ENCODE assay signal across 31 mouse cellular contexts in the genomic region with DNA sequence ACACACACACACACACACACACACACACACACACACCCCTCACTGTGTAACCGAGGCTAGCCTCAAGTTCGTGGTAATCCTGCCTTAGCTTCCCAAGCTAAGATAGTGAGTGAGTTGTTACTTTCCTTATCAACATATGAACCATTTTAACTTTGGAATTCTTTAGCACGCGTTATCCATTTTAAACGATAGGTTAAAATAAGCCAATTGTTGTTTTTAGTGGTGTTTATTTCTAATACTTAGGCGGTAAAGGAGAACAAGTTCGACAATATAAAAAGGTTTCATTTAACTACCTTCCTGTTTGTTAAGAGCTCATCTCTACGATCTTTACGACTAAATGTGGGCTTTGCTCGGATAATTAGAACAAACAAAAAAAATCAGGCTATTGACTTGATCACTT. TPM values are rescaled to one million over a fixed set of nuclear protein-coding genes. Genes with fewer than 3 reads are reported as not detected.
DNase-seq lines count a peak whose midpoint lies in the region; ATAC-seq and TF ChIP-seq lines count a peak whose summit lies in the region.
"Had no signal": no experiment of that assay in that cellular context is flagged by ENCODE, and none has a peak within 500 bp of the region (broad histone marks: within the 10 kb centered on the region; RNA-seq: fewer than 3 reads in every experiment).

No protein-coding gene starts in this region.

- no peak overlapping the region for H3K4me2 ChIP-seq in forebrain, postnatal 0 days (ENCODE audit: low read depth)
- H3K4me2 ChIP-seq in forebrain, embryonic 12.5 days, result no peak overlapping the region
- H3K4me2 ChIP-seq in midbrain, embryonic 11.5 days, result no peak overlapping the region
- no peak overlapping the region for H3K4me2 ChIP-seq in midbrain, embryonic 16.5 days (ENCODE audit: low read length)
- H3K4me2 ChIP-seq: embryonic facial prominence, embryonic 12.5 days; embryonic facial prominence, embryonic 15.5 days; heart, embryonic 13.5 days; hindbrain, embryonic 14.5 days had no signal

- no peaks in the 10 kb centered on the region for H3K4me1 ChIP-seq in forebrain, postnatal 0 days (ENCODE audit: insufficient read depth)
- H3K4me1 ChIP-seq in forebrain, embryonic 12.5 days, result no peaks in the 10 kb centered on the region
- H3K4me1 ChIP-seq in midbrain, embryonic 11.5 days (ENCODE audit: control insufficient read depth, insufficient read depth, low read length), result no peaks in the 10 kb centered on the region
- no peaks in the 10 kb centered on the region for H3K4me1 ChIP-seq in midbrain, embryonic 16.5 days (ENCODE audit: control insufficient read depth, insufficient read depth, low read length)
- H3K4me1 ChIP-seq in embryonic facial prominence, embryonic 10.5 days, result no peaks in the 10 kb centered on the region
- H3K4me1 ChIP-seq: embryonic facial prominence, embryonic 12.5 days; heart, embryonic 13.5 days had no signal

- 2% methylated on average over 10 of the region's 10 CpGs for WGBS in forebrain, postnatal 0 days
- WGBS in forebrain, embryonic 12.5 days, result 1% methylated on average over 10 of the region's 10 CpGs
- WGBS in midbrain, embryonic 11.5 days, result 3% methylated on average over 10 of the region's 10 CpGs
- WGBS in midbrain, embryonic 16.5 days, result 1% methylated on average over 10 of the region's 10 CpGs
- 1% methylated on average over 10 of the region's 10 CpGs for WGBS in embryonic facial prominence, embryonic 10.5 days

- no peak for ATAC-seq in forebrain, postnatal 0 days
- ATAC-seq in forebrain, embryonic 12.5 days (ENCODE audit: low FRiP score), result no peak
- no peak for ATAC-seq in midbrain, embryonic 11.5 days (ENCODE audit: low FRiP score)
- no peak for ATAC-seq in midbrain, embryonic 16.5 days
- ATAC-seq: CD4-positive, CD25-positive, alpha-beta regulatory T cell, adult 4 months; forebrain, embryonic 14.5 days; intestine, postnatal 0 days had no signal

- no peak overlapping the region for H3K9ac ChIP-seq in forebrain, postnatal 0 days
- H3K9ac ChIP-seq in forebrain, embryonic 12.5 days, result no peak overlapping the region
- no peak overlapping the region for H3K9ac ChIP-seq in midbrain, embryonic 11.5 days (ENCODE audit: low read length)
- no peak overlapping the region for H3K9ac ChIP-seq in midbrain, embryonic 16.5 days (ENCODE audit: low read depth, low read length)
- H3K9ac ChIP-seq: embryonic facial prominence, embryonic 12.5 days; embryonic facial prominence, embryonic 15.5 days; heart, embryonic 13.5 days; hindbrain, embryonic 14.5 days had no signal

- H3K27ac ChIP-seq in forebrain, postnatal 0 days (ENCODE audit: low read depth, low read length), result no peak overlapping the region
- H3K27ac ChIP-seq in forebrain, embryonic 12.5 days, result no peak overlapping the region
- no peak overlapping the region for H3K27ac ChIP-seq in midbrain, embryonic 11.5 days (ENCODE audit: low read depth, low read length)
- H3K27ac ChIP-seq in midbrain, embryonic 16.5 days (ENCODE audit: low read length), result no peak overlapping the region
- H3K27ac ChIP-seq in embryonic facial prominence, embryonic 10.5 days (replicated peaks), result no peak overlapping the region
- H3K27ac ChIP-seq: embryonic facial prominence, embryonic 12.5 days; embryonic facial prominence, embryonic 15.5 days; heart, adult 2 months; heart, embryonic 10.5 days; heart, embryonic 13.5 days; hindbrain, embryonic 14.5 days had no signal

- H3K9me3 ChIP-seq in forebrain, postnatal 0 days (ENCODE audit: low read length), result no peaks in the 10 kb centered on the region
- no peaks in the 10 kb centered on the region for H3K9me3 ChIP-seq in forebrain, embryonic 12.5 days
- no peaks in the 10 kb centered on the region for H3K9me3 ChIP-seq in midbrain, embryonic 11.5 days (ENCODE audit: control insufficient read depth, low read length)
- no peaks in the 10 kb centered on the region; the same call in 1 of the 2 replicates for H3K9me3 ChIP-seq in midbrain, embryonic 16.5 days (replicated peaks; ENCODE audit: control insufficient read depth, low read length, poor library complexity, severe bottlenecking)
- H3K9me3 ChIP-seq in embryonic facial prominence, embryonic 10.5 days, result no peaks in the 10 kb centered on the region
- H3K9me3 ChIP-seq: embryonic facial prominence, embryonic 12.5 days; embryonic facial prominence, embryonic 15.5 days; heart, embryonic 10.5 days; heart, embryonic 13.5 days had no signal

- DNase-seq in forebrain, postnatal 0 days, result peak; percentile 29
- peak; percentile 92 for DNase-seq in midbrain, embryonic 11.5 days (ENCODE audit: low spot score, missing footprints)
- peak; percentile 24 for DNase-seq in embryonic facial prominence, embryonic 10.5 days (ENCODE audit: low spot score)
- DNase-seq in fibroblast of lung, adult 2 months (ENCODE audit: low read depth), result peak; percentile 3
- DNase-seq: adrenal gland, adult 2 months; adrenal gland, postnatal 14 days; cerebellum, adult 11 months; cerebellum, adult 2 months; cerebellum, adult 9-11 months; cerebellum, postnatal 25 days; gastrocnemius, postnatal 10 days; gastrocnemius, postnatal 36 days; heart, adult 2 months; heart, postnatal 14 days; heart, postnatal 4 days had no signal

- H3K36me3 ChIP-seq in forebrain, postnatal 0 days (ENCODE audit: insufficient read depth), result no peaks in the 10 kb centered on the region
- no peaks in the 10 kb centered on the region for H3K36me3 ChIP-seq in forebrain, embryonic 12.5 days (replicated peaks)
- H3K36me3 ChIP-seq in midbrain, embryonic 11.5 days (ENCODE audit: control insufficient read depth, insufficient read depth, low read length), result no peaks in the 10 kb centered on the region
- H3K36me3 ChIP-seq in midbrain, embryonic 16.5 days (ENCODE audit: control insufficient read depth, insufficient read depth, low read length), result no peaks in the 10 kb centered on the region
- no peaks in the 10 kb centered on the region for H3K36me3 ChIP-seq in embryonic facial prominence, embryonic 10.5 days (replicated peaks)
- H3K36me3 ChIP-seq: embryonic facial prominence, embryonic 12.5 days; embryonic facial prominence, embryonic 15.5 days; heart, embryonic 10.5 days; heart, embryonic 13.5 days had no signal

- H3K27me3 ChIP-seq in forebrain, postnatal 0 days (ENCODE audit: insufficient read depth, low read length), result peaks cover 94% of the 10 kb centered on the region
- H3K27me3 ChIP-seq in forebrain, embryonic 12.5 days, result peaks cover 97% of the 10 kb centered on the region
- peaks cover 96% of the 10 kb centered on the region for H3K27me3 ChIP-seq in midbrain, embryonic 11.5 days (ENCODE audit: control insufficient read depth, insufficient read depth, low read length)
- peaks cover 88% of the 10 kb centered on the region for H3K27me3 ChIP-seq in midbrain, embryonic 16.5 days (ENCODE audit: control insufficient read depth, insufficient read depth, low read depth, low read length)
- peaks cover 100% of the 10 kb centered on the region for H3K27me3 ChIP-seq in embryonic facial prominence, embryonic 10.5 days (replicated peaks; ENCODE audit: low read depth, poor library complexity, severe bottlenecking)

- no peak overlapping the region for H3K4me3 ChIP-seq in forebrain, postnatal 0 days (ENCODE audit: low read depth, low read length)
- H3K4me3 ChIP-seq in forebrain, embryonic 12.5 days (replicated peaks), result no peak overlapping the region
- H3K4me3 ChIP-seq in midbrain, embryonic 11.5 days (ENCODE audit: low read depth, low read length), result no peak overlapping the region
- no peak overlapping the region for H3K4me3 ChIP-seq in midbrain, embryonic 16.5 days (ENCODE audit: low read depth, low read length)
- no peak overlapping the region for H3K4me3 ChIP-seq in embryonic facial prominence, embryonic 10.5 days
- H3K4me3 ChIP-seq: embryonic facial prominence, embryonic 12.5 days; embryonic facial prominence, embryonic 15.5 days; heart, adult 2 months; heart, embryonic 10.5 days; heart, embryonic 13.5 days had no signal

- no peak for TF ChIP-seq CTCF in forebrain, postnatal 0 days (IDR thresholded peaks at IDR 0.05; ENCODE audit: low read depth)

RNA-seq across cellular contexts. Expression of a gene that starts 17.3 kb away (rescaled TPM):
- not detected in 2 replicates for total RNA-seq in forebrain, postnatal 0 days (2014; rRNA removed)
- not detected in 2 replicates for polyA plus RNA-seq in forebrain, postnatal 0 days (2015; fragmentation: Nextera tagmentation; extraction: Ambion mirVana)
- polyA plus RNA-seq in forebrain, embryonic 12.5 days (2016; fragmentation: Nextera tagmentation; extraction: Ambion mirVana), result not detected in 2 replicates
- not detected in 2 replicates for polyA plus RNA-seq in midbrain, embryonic 11.5 days (2014; fragmentation: Nextera tagmentation; extraction: Ambion mirVana)
- polyA plus RNA-seq in midbrain, embryonic 16.5 days (2015; fragmentation: Nextera tagmentation; extraction: Ambion mirVana), result not detected in 2 replicates
- polyA plus RNA-seq in embryonic facial prominence, embryonic 10.5 days (2016; fragmentation: Nextera tagmentation; extraction: Ambion mirVana), result not detected in 2 replicates
- total RNA-seq: adrenal gland, adult 2 months; adrenal gland, postnatal 14 days; adrenal gland, postnatal 4 days; common myeloid progenitor, adult 5-6 weeks; gastrocnemius, adult 18-20 months; gastrocnemius, postnatal 10 days; gastrocnemius, postnatal 36 days; granulocyte monocyte progenitor cell, adult 5-6 weeks; heart, adult 2 months; heart, postnatal 14 days; heart, postnatal 4 days had no signal
- polyA plus RNA-seq: adrenal gland, adult 2 months; CD4-positive, CD25-positive, alpha-beta regulatory T cell, adult 4 months; cerebellum, adult 2 months; embryonic facial prominence, embryonic 12.5 days; embryonic facial prominence, embryonic 15.5 days; forebrain, embryonic 14.5 days; heart, adult 2 months; heart, embryonic 10.5 days; heart, embryonic 13.5 days; hindbrain, embryonic 14.5 days; intestine, embryonic 14.5 days; intestine, postnatal 0 days had no signal

RNA-seq across cellular contexts. Expression of a gene that starts 43.3 kb away (rescaled TPM):
- total RNA-seq in forebrain, postnatal 0 days (2014; rRNA removed), result 0.43 and 0.54 TPM in 2 replicates
- polyA plus RNA-seq in forebrain, postnatal 0 days (2015; fragmentation: Nextera tagmentation; extraction: Ambion mirVana), result 0.19 and 0.31 TPM in 2 replicates
- 0.28 and 0.32 TPM in 2 replicates for polyA plus RNA-seq in forebrain, embryonic 12.5 days (2016; fragmentation: Nextera tagmentation; extraction: Ambion mirVana)
- polyA plus RNA-seq in midbrain, embryonic 11.5 days (2014; fragmentation: Nextera tagmentation; extraction: Ambion mirVana), result not detected in 2 replicates
- 0.31 and 0.35 TPM in 2 replicates for polyA plus RNA-seq in midbrain, embryonic 16.5 days (2015; fragmentation: Nextera tagmentation; extraction: Ambion mirVana)
- polyA plus RNA-seq in embryonic facial prominence, embryonic 10.5 days (2016; fragmentation: Nextera tagmentation; extraction: Ambion mirVana), result not detected in 2 replicates
- total RNA-seq: adrenal gland, adult 2 months; adrenal gland, postnatal 14 days; adrenal gland, postnatal 4 days; common myeloid progenitor, adult 5-6 weeks; gastrocnemius, adult 18-20 months; gastrocnemius, postnatal 10 days; gastrocnemius, postnatal 36 days; granulocyte monocyte progenitor cell, adult 5-6 weeks; heart, adult 2 months; heart, postnatal 4 days; MEL had no signal
- polyA plus RNA-seq: adrenal gland, adult 2 months; CD4-positive, CD25-positive, alpha-beta regulatory T cell, adult 4 months; heart, embryonic 10.5 days; heart, embryonic 13.5 days had no signal

Comparison
In these comparisons a context has a peak if more than half of its experiments do, and no peak if none do; other contexts are left out.
1. DNase-seq: peak in every context shown above with its lines; median percentile 92 in midbrain, embryonic 11.5 days; 29 in forebrain, postnatal 0 days; 24 in embryonic facial prominence, embryonic 10.5 days; 3 in fibroblast of lung, adult 2 months.